Mouse (Mus musculus): ENCODE data around the gene Apip.

Apip gene

GRCm38 (mm10) chr2:103106172-103106571 is 32.7 kb downstream of the Apip start:
- DNase-seq = no peak

DNA sequence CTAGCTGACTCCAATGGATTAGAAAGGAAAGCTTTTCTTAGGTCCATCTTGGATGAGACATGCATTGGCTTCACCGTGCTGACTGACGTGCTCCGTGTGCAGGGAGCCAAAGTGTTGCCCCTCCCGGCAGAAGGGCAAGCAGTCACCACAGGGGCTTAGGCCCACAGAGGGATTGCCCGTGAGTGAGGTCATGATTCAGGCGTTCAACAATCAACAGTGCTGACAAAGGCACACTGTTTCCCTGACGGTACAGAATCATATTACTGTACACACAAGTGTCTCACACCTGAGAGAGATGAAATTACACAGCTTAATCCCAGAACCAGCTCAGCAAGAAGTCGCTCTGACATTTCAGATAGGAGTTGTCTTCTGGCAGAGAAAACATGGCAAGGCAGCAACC is 38.2 kb downstream of the Apip start:
- no peak for DNase-seq

DNA sequence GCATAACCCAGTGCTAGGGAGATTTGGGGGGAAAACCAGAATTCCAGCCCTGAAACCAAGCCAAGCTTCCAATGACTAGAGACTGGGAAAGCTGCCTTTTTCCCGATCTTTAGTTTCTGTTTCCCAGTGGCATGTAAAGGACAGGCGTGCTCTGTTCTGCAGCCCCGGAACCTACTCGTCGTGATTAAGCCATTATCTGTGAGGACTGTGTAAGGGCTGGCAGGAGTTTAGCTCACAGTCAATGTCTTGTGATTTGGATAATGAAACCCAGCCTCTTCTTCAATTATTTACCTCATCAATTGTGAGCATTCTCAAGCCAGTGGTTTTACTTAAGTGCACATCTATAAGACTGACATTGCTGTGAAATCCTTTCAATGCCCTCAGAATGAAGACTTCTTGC is 43.7 kb downstream of the Apip start:
- no peak for DNase-seq

DNA sequence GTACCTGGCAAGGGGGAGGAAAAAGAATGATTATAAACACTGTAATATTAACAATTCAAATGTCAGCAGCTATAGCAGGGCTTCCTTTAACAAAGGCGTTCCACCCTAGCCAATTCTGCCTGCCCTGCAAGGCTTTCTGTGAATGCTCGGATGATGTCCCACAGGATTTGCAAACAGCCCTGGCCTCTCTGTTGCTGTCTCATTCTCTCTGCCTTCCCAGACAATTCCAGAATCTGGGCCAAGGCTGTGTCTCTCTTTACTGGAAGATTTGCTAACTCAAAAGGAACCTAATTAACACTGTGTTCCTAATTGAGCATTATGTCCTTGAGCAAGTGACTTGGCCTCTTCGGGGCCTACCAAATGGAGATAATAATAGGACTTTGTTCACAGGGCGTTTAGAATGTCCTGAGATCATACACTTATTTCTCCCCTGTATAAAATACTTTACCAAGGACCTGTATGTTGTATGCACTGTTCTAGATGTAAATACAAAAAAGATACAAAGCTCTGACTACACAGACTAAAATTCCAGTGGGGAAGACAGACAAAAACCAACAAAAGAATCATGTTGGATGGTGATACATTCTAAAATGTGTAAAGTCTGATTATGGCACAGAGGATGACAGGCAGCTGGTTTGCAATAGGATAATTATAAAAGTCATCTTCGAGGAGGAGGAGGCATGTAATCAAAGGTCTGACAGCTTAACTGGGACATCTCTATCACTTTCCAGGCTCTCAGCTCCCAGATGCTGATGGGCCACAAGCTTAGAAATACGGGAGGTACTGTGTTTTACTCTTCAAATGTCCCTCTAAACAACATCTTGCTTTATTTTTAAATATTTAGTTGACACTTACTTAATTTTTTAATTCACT is 45.1 kb downstream of the Apip start:
- DNase-seq = no peak

- no peak for DNase-seq
Observed at GRCm38 (mm10) chr2:103119197-103119854, 45.9 kb downstream of the Apip start.

- DNase-seq = no peak
Observed at GRCm38 (mm10) chr2:103129676-103130075, 56.2 kb downstream of the Apip start.

DNA sequence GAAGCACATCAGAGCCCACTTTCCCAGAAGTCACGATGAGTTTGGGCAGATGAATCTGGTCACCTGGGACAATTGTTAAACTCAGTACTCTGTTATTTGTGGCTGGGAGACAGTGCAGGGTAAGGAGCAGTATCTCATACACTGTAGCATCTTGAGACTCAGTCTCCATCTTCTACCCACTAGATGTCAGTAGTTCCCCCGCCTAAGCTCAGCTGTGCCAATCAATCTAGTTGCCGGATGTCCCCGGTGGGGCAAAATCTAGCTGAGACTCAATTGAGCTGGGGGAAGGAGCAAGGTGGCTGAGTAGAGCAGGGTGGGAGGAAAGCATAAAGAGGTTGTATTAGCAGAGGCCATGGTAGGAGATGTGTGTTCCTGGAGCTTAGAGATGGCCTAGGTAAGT is 57.7 kb downstream of the Apip start:
- DNase-seq = no peak

DNA sequence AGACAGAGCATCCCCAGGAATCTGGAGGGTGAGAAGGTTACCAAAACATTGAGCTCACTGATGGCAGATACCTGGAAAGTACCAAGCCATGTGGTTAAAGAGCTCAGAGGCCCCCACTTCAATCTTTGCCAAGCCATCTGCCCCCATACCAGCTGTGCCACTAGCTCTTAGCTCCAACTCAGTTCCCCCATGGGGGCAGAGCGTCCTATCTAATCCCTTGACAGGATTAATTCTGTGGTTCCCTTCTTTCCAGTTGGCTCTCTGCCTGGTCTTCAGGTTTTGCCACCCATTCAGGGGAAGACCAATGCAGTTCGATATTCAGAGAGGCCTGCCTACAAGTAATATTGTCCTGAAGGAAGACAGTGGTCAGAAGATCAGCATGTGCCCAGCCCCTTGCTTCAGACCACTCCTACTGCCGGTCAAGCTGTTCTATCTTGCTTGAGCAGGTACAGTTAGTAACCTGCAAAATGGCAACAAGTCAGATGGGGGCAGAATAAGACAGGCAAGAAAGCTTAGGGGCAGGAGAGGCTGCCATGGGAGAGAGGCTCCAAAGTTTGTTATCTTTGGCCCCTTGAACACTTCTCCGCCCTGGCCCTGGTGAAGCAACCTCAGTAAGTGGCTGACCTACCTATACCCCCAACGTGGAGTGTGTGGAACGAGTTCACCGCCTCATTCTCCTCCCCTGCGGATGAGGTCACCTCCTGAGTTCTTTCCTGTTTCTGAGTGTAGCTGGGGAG is 65.2 kb downstream of the Apip start:
- no peak for DNase-seq

All from thymus, adult 18-20 months (tissue).